Mouse (Mus musculus) gastrocnemius, postnatal 4 days (tissue): ENCODE data around the gene Ttc7b. TPM values are rescaled to one million over a fixed set of nuclear protein-coding genes. Genes with fewer than 3 reads are reported as not detected.

Source experiments
- DNase-seq, 2 experiments: peaks; one replicate each; pipeline ENCODE4 v3.0.0; 2021 to 2022; ENCODE audit warnings: low spot score in 2 of 2, mixed read lengths in 2 of 2
- total RNA-seq, 2 experiments: library from RNA; stranded (reverse); gene quantifications; 2 replicates each; pipeline ENCODE4 v1.2.3; 2021

The Ttc7b gene
- total RNA-seq, 2 experiments from 2014 or later = 56.6 to 59.0 TPM

GRCm38 (mm10) chr12:100282025-100282885, 238.4 kb downstream of the Ttc7b start:
- no peak for DNase-seq

DNA sequence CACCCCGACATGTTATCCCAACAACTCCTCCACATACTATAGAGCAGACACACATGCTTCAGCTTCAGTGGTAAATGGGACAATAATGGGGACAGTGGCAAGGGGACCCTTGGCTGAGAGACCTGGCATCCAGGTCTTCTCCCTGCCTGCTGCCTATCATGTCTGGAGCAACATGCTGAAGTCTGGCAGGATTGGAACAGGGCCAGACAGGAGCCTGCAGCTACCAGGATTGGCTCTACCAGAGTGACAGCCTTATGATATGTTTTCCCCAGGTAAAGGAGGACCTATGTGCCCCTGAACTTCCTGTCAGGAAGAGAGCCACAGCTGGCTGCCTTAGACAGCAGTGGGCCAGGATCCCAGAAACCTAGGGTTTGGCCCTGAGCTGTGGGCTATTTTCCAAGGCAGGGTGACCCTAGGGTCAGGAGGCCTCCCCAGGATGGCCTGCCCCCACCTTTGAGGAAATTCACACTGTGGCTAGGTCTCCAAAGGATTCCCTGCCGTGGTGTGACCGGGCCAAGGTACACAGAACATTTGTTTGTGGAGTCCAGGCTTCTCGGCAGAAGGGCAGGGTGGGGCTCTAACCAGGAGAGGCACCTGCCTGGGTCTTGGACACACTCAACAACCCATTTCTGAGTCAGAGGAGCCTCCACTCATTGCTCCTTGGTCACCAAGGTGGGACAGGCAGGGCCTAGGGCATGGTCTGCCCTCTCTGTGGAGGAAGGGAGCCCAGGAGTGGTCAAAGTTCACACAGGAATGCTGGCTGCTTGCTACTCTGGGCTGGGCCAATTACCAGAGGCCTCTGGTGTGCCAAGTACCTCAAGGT, 239.4 kb downstream of the Ttc7b start:
- no peak for DNase-seq

DNA sequence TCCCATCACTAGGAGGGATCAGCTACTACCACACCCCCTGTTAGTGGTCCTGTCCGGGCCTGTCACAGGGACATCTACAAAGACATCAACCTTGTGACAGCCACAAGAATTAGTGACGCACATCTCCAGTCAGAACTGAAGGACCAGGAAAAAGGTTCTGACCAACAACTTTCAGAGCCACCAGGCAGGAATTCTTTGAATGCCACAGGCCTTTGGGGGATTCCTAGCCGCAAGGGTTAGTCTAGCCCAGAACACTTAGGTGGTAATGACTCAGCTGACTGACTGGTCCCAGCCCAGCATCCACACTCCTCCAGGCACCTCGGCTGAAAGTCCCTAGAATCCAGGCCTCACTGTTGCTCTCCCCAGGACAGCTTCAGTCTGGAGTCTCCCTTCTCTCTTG, 240.7 kb downstream of the Ttc7b start:
- no peak for DNase-seq

DNA sequence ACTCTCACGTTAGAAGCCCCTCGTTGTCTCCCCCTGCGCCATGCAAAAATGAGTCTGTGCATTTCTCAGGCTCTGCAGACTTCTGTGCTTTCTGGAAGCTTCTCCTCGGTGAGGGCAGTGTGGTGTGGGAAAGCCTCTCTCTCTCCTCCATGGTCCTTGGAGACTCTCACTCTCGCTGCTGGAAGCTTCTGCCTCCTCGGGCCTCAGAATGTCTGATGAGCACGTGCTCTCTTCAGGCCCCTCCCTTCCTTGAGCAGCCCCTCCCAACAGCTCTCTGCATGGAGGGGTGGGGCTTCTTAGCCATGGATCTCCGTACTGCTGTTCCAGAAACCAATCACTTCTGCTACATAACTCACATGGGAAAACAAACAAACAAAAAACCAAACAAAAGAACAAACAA, 242.3 kb downstream of the Ttc7b start:
- DNase-seq = no peak

DNA sequence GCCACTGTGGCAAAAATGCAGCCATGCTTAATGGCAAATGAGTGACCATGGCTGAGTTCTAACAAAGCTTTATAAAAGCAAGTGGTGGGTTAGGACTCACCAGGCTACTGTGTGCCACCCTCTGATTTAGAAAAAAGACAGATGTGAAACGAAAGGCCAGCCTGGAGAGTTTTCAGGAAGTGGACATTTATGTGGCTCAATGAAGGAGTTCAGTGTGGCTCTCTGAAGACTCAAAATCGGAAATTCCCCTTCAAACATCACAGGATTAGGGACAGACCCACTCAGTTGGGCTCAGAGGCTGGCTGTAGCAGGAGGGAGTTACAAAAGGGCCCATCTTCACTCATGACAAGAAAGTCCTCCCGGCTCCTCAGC, 243.1 kb downstream of the Ttc7b start:
- no peak for DNase-seq

DNA sequence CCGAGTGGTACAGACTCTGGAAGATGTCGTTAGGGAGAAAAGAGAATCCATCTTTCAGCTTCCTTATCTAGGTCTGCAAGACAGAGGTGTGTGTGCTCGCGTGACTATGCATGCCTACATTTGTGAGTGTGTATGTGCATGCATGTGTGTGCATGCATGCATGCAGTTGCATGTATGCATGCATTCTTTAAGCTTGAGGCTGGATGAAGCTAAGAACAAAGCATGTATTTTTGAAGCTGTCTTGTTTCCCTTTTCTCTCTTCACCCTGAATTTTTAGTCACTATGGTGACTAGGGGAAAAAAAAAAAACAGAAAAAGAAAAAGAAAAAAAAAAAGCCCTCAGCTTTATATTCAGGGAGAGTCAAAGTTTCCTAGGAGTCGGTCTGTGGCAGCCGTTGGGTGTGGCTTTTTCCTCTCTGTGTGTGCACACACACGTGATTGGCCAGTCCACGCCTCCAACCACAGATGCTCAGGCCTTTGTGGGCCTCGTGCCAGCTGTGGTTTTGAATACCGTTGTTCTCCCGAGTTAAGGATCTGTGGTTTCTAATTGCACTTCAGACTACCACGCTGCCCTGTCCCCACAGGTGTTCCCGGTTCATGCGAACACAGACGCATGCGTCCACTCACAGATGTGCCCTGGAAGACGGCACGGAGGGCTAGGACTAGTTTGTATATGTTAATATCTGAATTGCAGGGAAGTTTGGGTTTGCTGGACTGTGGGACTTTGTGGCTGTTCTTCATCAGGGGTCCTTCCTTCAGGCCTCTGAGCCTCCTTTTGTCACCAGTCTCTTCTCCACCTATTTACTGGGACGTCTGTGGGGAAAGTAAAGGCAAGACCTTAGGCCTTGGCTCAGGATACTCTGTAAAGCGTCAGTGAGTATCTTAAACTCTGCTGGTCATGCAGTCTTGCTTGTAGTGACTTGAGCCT, 243.8 kb downstream of the Ttc7b start:
- peak; percentile 66 to 80 for DNase-seq

DNA sequence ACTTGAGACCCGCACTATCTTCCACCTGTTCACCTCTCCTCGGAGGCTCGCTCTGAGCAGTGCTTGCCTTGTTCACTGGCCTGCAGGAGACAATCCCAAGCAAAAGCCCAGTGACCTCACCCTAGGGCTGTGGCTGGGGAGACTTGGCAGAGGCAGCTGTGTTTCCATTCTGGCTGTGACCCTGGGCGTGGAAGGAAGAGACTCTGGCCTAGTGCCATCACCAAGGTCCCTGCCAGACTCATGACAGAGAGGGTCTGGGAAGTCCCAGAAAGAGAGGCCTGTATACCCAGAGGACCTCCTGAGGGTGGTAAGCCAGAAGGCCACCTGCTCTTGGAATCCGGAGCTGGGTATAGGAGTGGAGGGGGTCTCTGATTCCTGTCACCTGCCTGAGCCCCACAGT, 244.8 kb downstream of the Ttc7b start:
- DNase-seq = peak; percentile 63 to 86

- no peak for DNase-seq
Observed at GRCm38 (mm10) chr12:100273033-100273432, 247.6 kb downstream of the Ttc7b start.

GRCm38 (mm10) chr12:100269967-100270662, 250.5 kb downstream of the Ttc7b start:
- DNase-seq = no peak

DNA sequence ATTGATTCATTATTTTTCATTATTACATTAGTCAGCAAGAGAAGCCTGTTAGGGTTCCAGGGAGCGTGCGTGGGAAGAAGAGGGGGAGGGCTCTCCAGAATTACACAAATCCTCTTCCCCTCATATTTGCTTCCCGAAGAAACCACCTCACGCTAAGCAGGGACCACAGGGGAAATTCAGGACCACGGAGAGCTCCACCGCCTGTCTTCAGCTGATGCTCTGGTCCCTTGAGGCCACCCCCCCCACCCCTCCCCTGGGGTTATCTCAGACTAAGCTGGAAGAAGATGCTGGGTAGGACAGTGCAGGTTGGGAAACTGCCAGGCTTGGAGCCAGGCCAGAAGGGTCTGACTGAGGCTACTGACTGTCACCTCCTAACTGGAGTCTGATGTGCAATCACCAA, 252.6 kb downstream of the Ttc7b start:
- DNase-seq = peak in 1 of 2 experiments; percentile 69

- DNase-seq = no peak
Observed at GRCm38 (mm10) chr12:100265546-100266309, 254.9 kb downstream of the Ttc7b start.

DNA sequence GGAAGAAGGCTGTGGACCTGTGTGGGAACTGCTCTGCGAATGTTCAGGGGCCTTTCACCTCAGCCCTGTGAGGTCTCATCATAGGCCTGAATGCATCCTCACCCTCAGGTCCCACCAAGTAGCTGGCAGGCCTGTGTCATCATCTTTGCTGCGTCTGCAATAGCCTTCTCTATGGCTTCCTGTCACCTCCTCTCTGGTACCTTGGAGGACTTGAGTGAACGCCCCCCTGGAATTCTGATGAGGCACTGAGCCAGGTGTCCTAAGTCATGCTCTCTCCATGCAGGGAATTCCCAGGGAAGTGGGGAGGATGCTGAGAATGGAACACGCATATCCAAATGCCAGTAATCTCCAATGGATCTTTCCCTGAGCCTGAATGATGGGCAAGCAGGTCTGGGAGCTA, 255.7 kb downstream of the Ttc7b start:
- no peak for DNase-seq

DNA sequence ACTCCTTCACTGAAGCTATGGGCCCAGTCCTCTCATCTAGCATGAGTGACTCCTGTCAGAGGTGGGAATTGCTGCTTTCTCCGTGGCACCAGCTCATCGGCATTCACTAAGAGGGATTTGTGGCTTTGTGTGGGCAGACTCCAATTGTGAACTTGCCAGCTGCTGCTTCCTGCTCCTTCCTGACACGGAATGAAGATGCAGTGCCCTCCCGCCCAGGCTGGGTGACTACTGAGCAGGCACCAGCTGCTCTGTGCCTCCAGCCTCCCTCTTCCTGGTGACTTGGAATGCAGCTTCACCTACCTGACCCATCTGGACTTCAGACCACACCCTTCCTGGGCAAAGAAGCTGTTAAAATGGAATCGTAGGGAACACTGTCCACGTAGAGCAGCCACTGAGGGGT, 257.8 kb downstream of the Ttc7b start:
- DNase-seq = no peak

DNA sequence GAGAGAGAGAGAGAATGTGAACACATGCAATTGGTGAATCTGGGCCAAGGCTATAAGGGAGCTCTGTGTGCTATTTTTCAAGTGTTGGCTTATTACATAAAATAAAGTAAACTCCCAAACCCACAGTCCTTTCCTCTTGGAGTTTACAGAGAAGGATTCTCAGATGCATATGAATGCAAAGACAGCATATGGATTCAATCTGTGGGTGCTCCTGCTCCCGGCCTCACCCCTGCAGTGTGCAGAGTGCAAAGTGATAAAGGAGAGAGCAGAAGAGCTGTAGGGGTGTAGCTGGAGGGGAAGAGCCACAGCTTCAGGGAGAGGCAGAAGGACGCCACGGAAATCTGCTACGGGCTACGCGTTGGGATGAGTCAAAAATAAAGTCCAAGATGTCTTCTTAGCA, 258.9 kb downstream of the Ttc7b start:
- DNase-seq = no peak

- no peak for DNase-seq
Observed at GRCm38 (mm10) chr12:100260151-100260550, 260.5 kb downstream of the Ttc7b start.

DNA sequence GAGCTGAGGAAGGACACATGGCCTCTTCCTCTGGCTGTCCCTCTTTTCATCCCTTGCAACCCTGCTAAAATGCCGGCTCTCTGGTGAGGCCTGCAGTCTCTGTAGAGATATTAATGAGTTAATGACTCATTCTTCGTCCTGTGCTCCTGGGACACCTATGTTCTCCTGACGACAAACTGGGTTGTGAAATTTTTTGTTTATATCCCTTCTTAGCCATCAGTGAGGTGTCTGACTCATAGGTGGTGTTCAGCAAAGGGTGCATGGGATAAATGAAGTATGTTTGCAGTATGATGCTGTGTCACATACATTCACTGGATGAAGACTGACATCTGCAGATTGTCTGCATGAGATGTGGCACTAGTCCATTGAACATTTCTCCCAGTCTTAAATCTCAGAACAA, 262.8 kb downstream of the Ttc7b start:
- no peak for DNase-seq

- DNase-seq = no peak
Observed at GRCm38 (mm10) chr12:100255441-100255949, 265.1 kb downstream of the Ttc7b start.

GRCm38 (mm10) chr12:100254471-100254870, 266.2 kb downstream of the Ttc7b start:
- DNase-seq = no peak
